Mouse (Mus musculus) embryonic facial prominence, embryonic 12.5 days (tissue): Measurements from ENCODE around the gene Rbp2. TPM values are rescaled to one million over a fixed set of nuclear protein-coding genes. Genes with fewer than 3 reads are reported as not detected.

Source experiments
- ATAC-seq: fragments of 200-750 bp; cut with Nextera tagmentation; 2 replicates; pipeline ENCODE4 v1.8.0; 2017; ENCODE audit not compliant: insufficient number of reproducible peaks, insufficient read depth, low FRiP score, low TSS enrichment
- H3K27ac ChIP-seq: fragments of 300-500 bp; sonication (generic); 2 replicates; pipeline ENCODE4 v1.5.1; 2016; ENCODE audit warnings: mild to moderate bottlenecking
- H3K27me3 ChIP-seq: fragments of 300-500 bp; sonication (generic); 2 replicates; pipeline ENCODE4 v1.6.1; 2016; ENCODE audit warnings: mild to moderate bottlenecking, moderate library complexity
- H3K36me3 ChIP-seq: fragments of 300-500 bp; sonication (generic); 2 replicates; pipeline ENCODE4 v1.6.1; 2016; ENCODE audit warnings: mild to moderate bottlenecking
- H3K4me1 ChIP-seq: fragments of 300-500 bp; sonication (generic); 2 replicates; pipeline ENCODE4 v1.6.1; 2016
- H3K4me2 ChIP-seq: fragments of 300-500 bp; sonication (generic); replicated peaks from 2 replicates; pipeline ENCODE4 v1.6.1; 2016; ENCODE audit warnings: mild to moderate bottlenecking, moderate library complexity
- H3K4me3 ChIP-seq: fragments of 300-500 bp; sonication (generic); 2 replicates; pipeline ENCODE4 v1.5.1; 2016; ENCODE audit warnings: mild to moderate bottlenecking
- H3K9ac ChIP-seq: fragments of 300-500 bp; sonication (generic); 2 replicates; pipeline ENCODE4 v1.6.1; 2016; ENCODE audit warnings: mild to moderate bottlenecking, moderate library complexity
- H3K9me3 ChIP-seq: fragments of 300-500 bp; sonication (generic); 2 replicates; pipeline ENCODE4 v1.6.1; 2016; ENCODE audit warnings: mild to moderate bottlenecking, moderate library complexity
- WGBS: fragments of 180-500 bp; shearing (Covaris S2); methylation state at CpG from one replicate; pipeline ENCODE4 v1.1.7; 2016; 5-methylcytosine and 5-hydroxymethylcytosine counted together
- polyA plus RNA-seq: library from polyadenylated mRNA; unstranded; fragments of >200 nt; fragmentation: Nextera tagmentation; extraction: Ambion mirVana; gene quantifications from 2 replicates; pipeline ENCODE4 v1.2.1, GENCODE M21; 2016

Gene Rbp2
- polyA plus RNA-seq, 1 experiment from 2014 or later, result 0.35 TPM

GRCm38 (mm10) chr9:98525543-98525924 is 39.6 kb downstream of the Rbp2 start:
- Histone ChIP-seq H3K27me3 (no peaks in the 10 kb centered on the region), H3K4me3 (no peak overlapping the region), H3K4me2 (no peak overlapping the region), H3K4me1 (no peaks in the 10 kb centered on the region), H3K27ac (no peak overlapping the region), H3K36me3 (no peaks in the 10 kb centered on the region), H3K9ac (no peak overlapping the region), H3K9me3 (no peaks in the 10 kb centered on the region)
- no peak for ATAC-seq
- WGBS, result 63% methylated on average over 7 of the region's 7 CpGs

GRCm38 (mm10) chr9:98527226-98527625 is 41.3 kb downstream of the Rbp2 start:
- 86% methylated on average over 7 of the region's 7 CpGs for WGBS
- Histone ChIP-seq H3K4me2 (no peak overlapping the region), H3K9me3 (no peaks in the 10 kb centered on the region), H3K9ac (no peak overlapping the region), H3K4me3 (no peak overlapping the region), H3K36me3 (no peaks in the 10 kb centered on the region), H3K27me3 (no peaks in the 10 kb centered on the region), H3K4me1 (no peaks in the 10 kb centered on the region), H3K27ac (no peak overlapping the region)
- ATAC-seq, result no peak

- H3K36me3 ChIP-seq, result no peaks in the 10 kb centered on the region
- no peak overlapping the region for H3K4me3 ChIP-seq
- no peak overlapping the region for H3K27ac ChIP-seq
- 64% methylated on average over 4 of the region's 4 CpGs for WGBS
- no peaks in the 10 kb centered on the region for H3K9me3 ChIP-seq
- no peaks in the 10 kb centered on the region for H3K4me1 ChIP-seq
- no peak for ATAC-seq
- no peak overlapping the region for H3K4me2 ChIP-seq
- H3K9ac ChIP-seq, result no peak overlapping the region
- H3K27me3 ChIP-seq, result no peaks in the 10 kb centered on the region
Observed at GRCm38 (mm10) chr9:98529776-98530175, 43.9 kb downstream of the Rbp2 start.

- Histone ChIP-seq H3K4me1 (no peaks in the 10 kb centered on the region), H3K27me3 (no peaks in the 10 kb centered on the region), H3K9me3 (no peaks in the 10 kb centered on the region), H3K4me2 (no peak overlapping the region), H3K27ac (no peak overlapping the region), H3K4me3 (no peak overlapping the region), H3K36me3 (no peaks in the 10 kb centered on the region), H3K9ac (no peak overlapping the region)
- WGBS, result 57% methylated on average over 2 of the region's 2 CpGs
- no peak for ATAC-seq
Observed at GRCm38 (mm10) chr9:98530999-98531398, 45.1 kb downstream of the Rbp2 start.

- Histone ChIP-seq H3K36me3 (no peaks in the 10 kb centered on the region), H3K27me3 (no peaks in the 10 kb centered on the region), H3K27ac (no peak overlapping the region), H3K9me3 (no peaks in the 10 kb centered on the region), H3K4me2 (no peak overlapping the region), H3K9ac (no peak overlapping the region), H3K4me3 (no peak overlapping the region), H3K4me1 (no peaks in the 10 kb centered on the region)
- no peak for ATAC-seq
- 67% methylated on average over 4 of the region's 4 CpGs for WGBS
Observed at GRCm38 (mm10) chr9:98534675-98535280, 48.9 kb downstream of the Rbp2 start.

GRCm38 (mm10) chr9:98535763-98536162 is 49.8 kb downstream of the Rbp2 start:
- Histone ChIP-seq H3K4me1 (no peaks in the 10 kb centered on the region), H3K27ac (no peak overlapping the region), H3K27me3 (no peaks in the 10 kb centered on the region), H3K9ac (no peak overlapping the region), H3K4me2 (no peak overlapping the region), H3K4me3 (no peak overlapping the region), H3K9me3 (no peaks in the 10 kb centered on the region), H3K36me3 (no peaks in the 10 kb centered on the region)
- no peak for ATAC-seq

GRCm38 (mm10) chr9:98538017-98538712 is 52.2 kb downstream of the Rbp2 start:
- ATAC-seq, result no peak
- Histone ChIP-seq H3K4me3 (no peak overlapping the region), H3K9me3 (no peaks in the 10 kb centered on the region), H3K27ac (no peak overlapping the region), H3K4me2 (peak overlapping the region; percentile 34), H3K27me3 (no peaks in the 10 kb centered on the region), H3K4me1 (no peaks in the 10 kb centered on the region), H3K9ac (0 out of 2 replicates have a peak overlapping the region, but pooled peaks have one; percentile 15), H3K36me3 (no peaks in the 10 kb centered on the region)
- 39% methylated on average over 13 of the region's 13 CpGs for WGBS

- Histone ChIP-seq H3K4me3 (no peak overlapping the region), H3K27ac (no peak overlapping the region), H3K36me3 (no peaks in the 10 kb centered on the region), H3K27me3 (no peaks in the 10 kb centered on the region), H3K4me2 (peak overlapping the region; percentile 34), H3K4me1 (no peaks in the 10 kb centered on the region), H3K9me3 (no peaks in the 10 kb centered on the region), H3K9ac (0 out of 2 replicates have a peak overlapping the region, but pooled peaks have one; percentile 15)
- no peak for ATAC-seq
- WGBS, result 7% methylated on average over 13 of the region's 13 CpGs
Observed at GRCm38 (mm10) chr9:98538713-98539360, 52.9 kb downstream of the Rbp2 start.

GRCm38 (mm10) chr9:98544042-98544441 is 58.1 kb downstream of the Rbp2 start:
- Histone ChIP-seq H3K9ac (no peak overlapping the region), H3K4me1 (no peaks in the 10 kb centered on the region), H3K9me3 (no peaks in the 10 kb centered on the region), H3K36me3 (no peaks in the 10 kb centered on the region), H3K27ac (no peak overlapping the region), H3K4me2 (no peak overlapping the region), H3K27me3 (no peaks in the 10 kb centered on the region), H3K4me3 (no peak overlapping the region)
- WGBS, result 75% methylated on average over 3 of the region's 3 CpGs
- no peak for ATAC-seq

Other genes starting within 250 kb of the Rbp2 start
- gene Nmnat3, start 198.7 kb upstream of the Rbp2 start, polyA plus RNA-seq, result 3.5 and 4.3 TPM in 2 replicates
- 81.0 and 85.8 TPM in 2 replicates for gene Rbp1, start 63.2 kb upstream of the Rbp2 start, polyA plus RNA-seq
- 177 and 181 TPM in 2 replicates for gene Copb2, start 77.6 kb downstream of the Rbp2 start, polyA plus RNA-seq
- 62.2 and 65.1 TPM in 2 replicates for gene Mrps22, start 115.5 kb downstream of the Rbp2 start, polyA plus RNA-seq